Mouse (Mus musculus): ENCODE measurements around the gene Agap1.

Gene Agap1

DNA sequence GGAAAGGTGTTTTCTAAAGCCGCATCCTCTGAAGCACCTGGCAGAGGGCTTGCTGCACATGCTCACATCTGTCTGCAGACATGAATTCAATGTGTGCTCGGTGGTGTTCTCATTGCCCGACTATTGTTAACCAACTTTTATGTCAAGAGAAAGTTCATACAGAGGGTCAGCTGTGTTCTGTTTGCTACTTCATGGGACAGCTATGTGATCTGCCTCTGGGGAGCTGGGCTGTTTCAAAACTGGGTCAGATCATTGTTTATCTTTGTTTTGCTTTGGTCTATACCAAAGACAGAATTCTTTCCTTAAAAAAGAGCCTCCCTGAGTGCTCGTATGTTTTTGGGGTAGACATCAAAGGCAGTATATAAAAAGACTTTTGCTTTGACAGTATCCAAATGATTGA lies 89.5 kb downstream of the Agap1 start:
- no peak for DNase-seq (ENCODE audit: low read depth)

GRCm38 (mm10) chr1:89545099-89545498 lies 90.5 kb downstream of the Agap1 start:
- no peak for DNase-seq (ENCODE audit: low read depth)

GRCm38 (mm10) chr1:89547525-89548504 lies 93.2 kb downstream of the Agap1 start:
- DNase-seq (ENCODE audit: low read depth), result no peak

GRCm38 (mm10) chr1:89550061-89550869 lies 95.7 kb downstream of the Agap1 start:
- no peak for DNase-seq (ENCODE audit: low read depth)

DNA sequence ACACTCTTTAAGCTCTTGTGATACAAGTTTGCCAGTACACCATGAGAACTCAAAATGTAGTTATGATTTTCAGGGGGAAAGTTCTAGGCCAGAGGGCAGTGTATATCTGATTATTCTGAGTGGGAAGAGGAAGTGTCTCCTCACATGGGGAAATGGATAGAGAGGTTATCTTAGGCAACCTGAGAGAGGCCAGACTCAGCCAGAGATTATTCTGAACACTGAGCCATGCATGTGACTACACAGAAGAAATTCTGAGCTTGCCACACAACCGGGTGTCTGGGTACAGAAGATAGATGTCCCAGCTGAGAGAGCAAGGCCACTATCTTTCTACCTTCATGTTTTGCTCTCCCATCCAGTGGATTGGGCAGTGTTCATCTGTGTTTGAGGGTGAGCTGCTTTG lies 97.9 kb downstream of the Agap1 start:
- no peak for DNase-seq (ENCODE audit: low read depth)

DNA sequence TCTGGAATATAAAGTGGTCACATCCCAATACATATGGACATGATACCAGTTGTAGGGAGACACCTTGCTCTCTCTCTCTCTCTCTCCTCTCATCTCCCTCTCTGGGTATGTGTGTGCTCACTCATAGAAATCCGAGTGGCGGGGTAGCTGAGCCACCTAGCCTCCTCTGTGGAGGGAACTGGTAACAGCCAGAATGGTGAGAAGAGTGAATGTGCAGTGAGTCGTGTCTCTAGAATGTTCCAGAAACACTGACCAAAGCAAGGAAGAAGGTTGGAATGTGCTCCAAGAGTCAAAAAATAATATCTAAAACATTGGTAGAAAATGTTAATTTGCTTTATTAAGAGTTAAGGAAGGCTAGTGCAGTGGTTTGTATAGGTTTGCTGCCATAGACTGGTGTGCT lies 99.2 kb downstream of the Agap1 start:
- DNase-seq (ENCODE audit: low read depth), result no peak

DNA sequence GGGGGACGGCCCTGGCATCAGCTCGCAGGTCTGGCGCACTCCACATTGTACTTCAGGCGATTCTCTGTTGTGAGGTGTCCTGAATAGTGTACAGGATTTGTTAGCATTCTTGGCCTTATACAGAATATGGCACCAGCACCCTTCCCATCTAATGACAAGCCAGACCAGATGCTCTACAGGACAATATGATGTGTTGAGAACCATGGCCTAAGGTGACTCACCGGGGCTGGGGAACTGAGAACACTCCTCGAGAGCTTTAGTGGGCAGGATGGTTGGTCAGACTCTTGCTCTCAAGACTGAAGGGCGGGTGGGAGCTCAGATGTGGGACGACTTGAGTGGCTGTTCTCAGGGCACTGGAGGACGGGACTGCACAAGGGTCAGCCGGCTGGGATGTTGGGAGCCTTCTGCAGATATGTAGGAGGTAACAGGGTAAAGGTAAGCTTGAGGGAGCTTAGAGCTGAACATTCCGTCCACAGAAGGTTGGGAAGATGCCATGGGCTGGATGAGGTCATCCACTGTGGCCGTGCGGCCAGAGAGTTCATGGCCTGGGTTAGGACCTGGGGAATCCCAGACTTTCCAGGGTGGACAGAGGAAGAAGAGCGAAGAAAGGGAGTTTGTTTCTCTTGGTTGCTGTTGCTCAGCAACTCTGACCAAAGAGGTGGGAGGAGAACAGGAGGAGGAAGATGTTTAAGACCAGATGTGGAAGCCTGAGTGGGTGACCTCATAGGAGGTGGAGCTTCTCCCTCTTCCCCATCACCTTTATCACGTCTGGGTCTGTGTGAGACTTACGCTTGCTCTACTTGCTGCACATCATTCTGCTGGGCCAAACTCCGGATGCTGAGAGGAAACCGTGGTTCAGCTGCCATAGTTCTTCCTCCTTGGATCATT lies 100.6 kb downstream of the Agap1 start:
- peak; percentile 52 for DNase-seq (ENCODE audit: low read depth)

DNA sequence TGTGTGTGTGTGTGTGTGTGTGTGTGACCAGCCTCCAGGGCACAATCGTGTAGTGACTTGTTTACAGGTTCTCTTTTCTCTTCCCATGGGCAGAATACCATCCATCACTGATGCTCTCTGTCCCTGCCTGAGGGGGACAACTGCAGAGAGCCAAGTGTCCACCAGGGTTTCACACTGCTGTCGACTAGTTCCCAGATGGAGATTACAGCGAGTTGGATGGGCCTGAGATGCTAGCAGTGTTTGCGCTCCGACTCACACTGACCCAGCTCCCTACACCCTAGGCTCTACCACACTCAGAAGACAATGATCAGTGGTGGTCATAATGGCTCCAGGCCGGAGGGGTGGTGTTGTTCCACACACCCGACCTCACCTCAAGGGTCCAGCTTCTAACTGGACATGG lies 101.4 kb downstream of the Agap1 start:
- no peak for DNase-seq (ENCODE audit: low read depth)

GRCm38 (mm10) chr1:89557401-89557800 lies 102.8 kb downstream of the Agap1 start:
- DNase-seq (ENCODE audit: low read depth), result no peak

DNA sequence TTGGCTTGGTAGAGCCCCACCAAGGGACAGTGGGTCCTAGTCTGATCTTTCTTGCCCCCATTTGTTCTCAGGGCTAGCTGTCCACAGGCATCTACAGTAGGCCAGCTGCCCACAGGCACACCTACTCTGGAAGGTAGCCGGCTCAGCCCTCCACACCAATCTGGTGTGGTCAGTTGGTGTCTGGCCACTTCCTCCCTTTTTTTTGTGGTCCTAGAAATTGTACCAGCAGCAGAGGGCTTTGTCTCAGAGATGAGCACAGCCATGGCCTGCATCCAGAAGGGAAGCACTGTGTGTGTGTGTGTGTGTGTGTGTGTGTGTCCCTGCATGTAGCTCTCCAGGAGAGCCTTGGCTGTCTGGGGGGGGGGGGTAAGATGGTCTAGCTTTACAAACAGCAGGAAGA lies 103.5 kb downstream of the Agap1 start:
- no peak for DNase-seq (ENCODE audit: low read depth)

- DNase-seq (ENCODE audit: low read depth), result no peak
Observed at GRCm38 (mm10) chr1:89563399-89563798, 108.8 kb downstream of the Agap1 start.

DNA sequence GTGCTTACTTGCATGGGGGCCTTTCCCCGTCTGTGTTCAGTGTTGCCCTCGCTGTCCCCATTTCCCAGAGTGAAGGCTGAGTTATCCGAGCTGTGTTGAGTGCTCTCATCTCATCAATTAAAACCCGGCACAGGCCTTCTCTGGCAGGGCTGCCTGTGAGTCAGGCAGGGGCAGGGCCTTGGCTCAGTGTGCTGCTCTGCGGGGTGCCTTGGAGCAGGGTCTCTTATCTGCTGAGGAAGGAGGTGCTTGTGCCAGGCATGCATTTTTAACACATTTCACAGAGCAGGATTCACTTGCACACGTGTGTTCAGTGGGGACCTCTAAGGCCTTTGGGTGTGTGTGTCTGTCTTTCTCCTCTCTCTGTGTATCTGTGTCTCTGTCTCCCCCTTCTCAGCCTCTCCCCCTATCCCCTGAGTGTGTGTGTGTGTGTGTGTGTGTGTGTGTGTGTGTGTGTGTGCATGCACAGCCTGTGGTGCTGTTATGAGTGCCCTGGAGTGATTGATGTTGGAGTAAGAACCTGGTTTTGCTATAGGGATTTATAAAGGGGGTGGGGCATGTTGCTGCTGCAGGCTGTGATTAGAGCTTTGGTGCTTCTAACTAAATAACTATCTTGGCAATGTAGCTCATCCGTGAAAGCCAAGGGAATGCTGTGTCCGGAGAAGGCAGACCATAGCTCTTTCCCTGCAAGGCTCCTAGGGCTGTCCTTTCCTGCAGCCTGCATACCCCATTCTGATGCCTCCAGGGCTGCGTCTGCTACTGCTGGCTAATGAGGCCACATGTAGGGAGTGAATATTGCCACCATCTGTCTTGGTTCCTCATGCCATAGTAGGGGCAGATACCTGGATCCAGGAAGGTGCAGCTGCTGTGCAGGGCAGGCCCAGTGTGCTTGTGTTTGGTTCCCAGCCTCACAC lies 112.2 kb downstream of the Agap1 start:
- peak; percentile 36 for DNase-seq (ENCODE audit: low read depth)

GRCm38 (mm10) chr1:89568546-89569405 lies 114.2 kb downstream of the Agap1 start:
- DNase-seq (ENCODE audit: low read depth), result no peak

DNA sequence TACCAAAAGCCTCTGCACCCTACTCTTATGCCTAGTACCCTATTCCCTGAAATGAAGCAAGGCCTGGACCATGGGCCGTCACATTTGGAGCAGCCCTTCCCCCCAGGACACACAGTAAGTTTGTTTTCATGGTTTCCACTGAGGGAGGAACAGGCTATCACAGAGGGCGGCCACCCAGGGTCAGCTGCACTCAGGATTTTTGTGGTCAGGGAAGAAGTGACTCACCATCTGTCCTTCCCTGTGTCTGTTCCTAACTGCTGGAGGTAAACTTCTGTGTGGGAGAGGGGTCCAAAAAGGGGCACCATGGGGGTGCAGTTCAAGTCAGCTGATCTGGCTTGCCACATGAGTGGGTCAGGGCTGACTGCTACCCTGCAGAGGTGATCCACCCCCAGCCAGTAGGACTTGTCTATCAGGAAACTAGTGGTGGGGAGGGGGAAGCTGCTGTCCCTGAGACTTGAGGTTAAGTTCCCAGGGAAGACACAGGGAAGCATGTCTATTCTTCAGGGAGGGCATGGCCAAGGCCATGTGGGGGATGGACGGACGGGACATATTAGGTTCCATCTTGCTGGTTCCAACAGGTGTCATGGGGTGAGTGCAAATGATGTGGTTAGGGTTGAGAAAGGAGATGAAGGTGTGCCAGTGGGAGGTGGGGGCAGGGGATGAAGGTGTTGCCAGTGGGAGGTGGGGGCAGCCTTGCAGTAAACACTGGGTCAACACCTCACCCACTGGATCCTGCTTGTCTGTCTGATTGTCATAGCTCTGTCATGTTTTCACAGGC lies 116.1 kb downstream of the Agap1 start:
- peak; percentile 59 for DNase-seq (ENCODE audit: low read depth)

GRCm38 (mm10) chr1:89573486-89573885 lies 118.9 kb downstream of the Agap1 start:
- no peak for DNase-seq (ENCODE audit: low read depth)

DNA sequence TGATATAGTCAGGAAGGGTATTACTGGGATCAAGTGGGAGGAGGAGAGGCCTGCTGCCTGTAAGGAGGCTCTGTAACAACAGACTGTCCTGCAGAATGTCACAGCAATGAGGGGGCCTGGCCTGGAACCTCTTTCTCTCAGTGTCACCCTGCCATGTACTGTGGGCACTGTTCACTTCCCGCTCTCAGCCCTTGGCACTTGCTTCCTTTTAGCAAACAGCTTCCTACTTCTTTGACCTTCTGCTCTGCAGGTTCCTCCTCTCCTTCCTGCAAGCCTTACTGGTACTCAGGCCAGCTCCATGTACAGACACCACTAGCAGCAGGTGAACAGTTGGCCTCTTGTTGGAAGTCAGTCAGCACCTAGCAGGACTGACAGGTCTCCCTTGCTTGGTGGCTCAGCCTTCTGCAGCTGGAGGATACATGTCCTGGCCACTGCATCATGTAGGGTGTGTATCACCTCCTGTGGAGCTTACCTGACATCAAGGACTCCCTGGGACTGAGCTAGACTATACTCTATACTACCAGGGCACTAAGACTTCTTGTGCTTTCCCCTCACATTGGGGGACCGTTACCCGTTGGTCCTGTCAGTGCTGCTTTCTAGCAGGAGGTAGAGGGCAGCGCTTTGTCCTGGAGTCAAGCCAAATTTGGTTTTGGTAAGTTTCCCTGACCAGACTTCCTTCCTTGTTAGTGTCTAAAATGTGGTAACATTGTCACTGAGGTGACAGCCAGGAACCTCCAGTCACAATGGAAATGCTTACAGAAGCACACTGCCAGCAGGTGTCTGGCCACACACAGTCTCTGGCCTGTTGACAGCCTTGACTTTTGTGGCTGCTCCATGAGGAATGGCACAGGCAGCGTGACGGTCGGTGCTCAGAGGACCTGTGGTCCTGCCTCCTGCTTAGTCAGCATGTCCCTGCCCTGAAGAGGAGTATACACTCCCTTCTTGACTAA lies 120.6 kb downstream of the Agap1 start:
- no peak for DNase-seq (ENCODE audit: low read depth)

GRCm38 (mm10) chr1:89576174-89576890 lies 121.7 kb downstream of the Agap1 start:
- no peak for DNase-seq (ENCODE audit: low read depth)

Data from fibroblast of lung, adult 2 months (primary cell).